Comparison of ENCODE assay signal across 18 mouse cellular contexts in genomic region chr14:114955572-114955971, GRCm38 (mm10).
DNase-seq lines count a peak whose midpoint lies in the region; ATAC-seq lines count a peak whose summit lies in the region.
"Had no signal": no experiment of that assay in that cellular context is flagged by ENCODE, and none has a peak within 500 bp of the region (broad histone marks: within the 10 kb centered on the region; RNA-seq: fewer than 3 reads in every experiment).

No protein-coding gene starts in this region.

- no peak for ATAC-seq in kidney, embryonic 16.5 days (ENCODE audit: low FRiP score, low TSS enrichment)
- ATAC-seq: forebrain, embryonic 15.5 days had no signal

- H3K27ac ChIP-seq in kidney, embryonic 16.5 days (ENCODE audit: low read length): no peak overlapping the region
- H3K27ac ChIP-seq: embryonic facial prominence, embryonic 12.5 days; forebrain, embryonic 15.5 days; heart, embryonic 10.5 days; hindbrain, embryonic 13.5 days had no signal

- H3K36me3 ChIP-seq in kidney, embryonic 16.5 days (ENCODE audit: insufficient read depth, low read length): no peaks in the 10 kb centered on the region
- H3K36me3 ChIP-seq: embryonic facial prominence, embryonic 12.5 days; forebrain, embryonic 15.5 days; heart, embryonic 10.5 days; hindbrain, embryonic 13.5 days had no signal

- peaks cover 6% of the 10 kb centered on the region; the same call in 1 of the 2 replicates for H3K4me1 ChIP-seq in kidney, embryonic 16.5 days (ENCODE audit: insufficient read depth, low read length)

- DNase-seq in embryo, embryonic 9.5 days (ENCODE audit: extremely low spot score): peak; percentile 31
- DNase-seq in embryo, embryonic 11 days: no peak
- DNase-seq in kidney, adult 9 months: peak; percentile 10
- peak; percentile 10 for DNase-seq in urinary bladder, postnatal 14 days (ENCODE audit: low spot score)
- no peak for DNase-seq in urinary bladder, postnatal 4 days (ENCODE audit: low spot score in 2 of 2)
- no peak for DNase-seq in heart, adult 11 months
- DNase-seq: adrenal gland, postnatal 10 days; cerebellum, adult 11 months; cerebellum, adult 8-10 months; cerebellum, postnatal 14 days; gastrocnemius, postnatal 36 days; heart, adult 18-20 months; heart, postnatal 4 days had no signal

- no peak overlapping the region for H3K9ac ChIP-seq in kidney, embryonic 16.5 days (replicated peaks; ENCODE audit: low read length)
- H3K9ac ChIP-seq: embryonic facial prominence, embryonic 12.5 days; forebrain, embryonic 15.5 days; hindbrain, embryonic 13.5 days had no signal

- no peak overlapping the region for H3K4me2 ChIP-seq in kidney, embryonic 16.5 days (replicated peaks; ENCODE audit: low read depth, low read length)
- H3K4me2 ChIP-seq: embryonic facial prominence, embryonic 12.5 days; forebrain, embryonic 15.5 days; hindbrain, embryonic 13.5 days had no signal

- H3K9me3 ChIP-seq in kidney, embryonic 16.5 days (ENCODE audit: low read length): no peaks in the 10 kb centered on the region
- H3K9me3 ChIP-seq: embryonic facial prominence, embryonic 12.5 days; forebrain, embryonic 15.5 days; heart, embryonic 10.5 days; hindbrain, embryonic 13.5 days had no signal

- H3K4me3 ChIP-seq in kidney, embryonic 16.5 days (ENCODE audit: low read length): no peak overlapping the region
- H3K4me3 ChIP-seq: embryonic facial prominence, embryonic 12.5 days; forebrain, embryonic 15.5 days; heart, embryonic 10.5 days; hindbrain, embryonic 13.5 days had no signal

- WGBS in kidney, embryonic 16.5 days: 35% methylated on average over 2 of the region's 2 CpGs

- H3K27me3 ChIP-seq in kidney, embryonic 16.5 days (ENCODE audit: insufficient read depth, low read length): no peaks in the 10 kb centered on the region
- H3K27me3 ChIP-seq: embryonic facial prominence, embryonic 12.5 days; forebrain, embryonic 15.5 days; hindbrain, embryonic 13.5 days had no signal

Comparison
In these comparisons a context has a peak if more than half of its experiments do, and no peak if none do; other contexts are left out.
1. DNase-seq: peak in embryo, embryonic 9.5 days (single experiment), kidney, adult 9 months (single experiment) and urinary bladder, postnatal 14 days (single experiment); none in embryo, embryonic 11 days (single experiment), urinary bladder, postnatal 4 days (0 of 2) and heart, adult 11 months (single experiment).